9 mouse cellular contexts compared by ENCODE assay signal in genomic region chr1:172532551-172532950, GRCm38 (mm10). TPM values are rescaled to one million over a fixed set of nuclear protein-coding genes. Genes with fewer than 3 reads are reported as not detected.
DNase-seq lines count a peak whose midpoint lies in the region; ATAC-seq and TF ChIP-seq lines count a peak whose summit lies in the region.
"Had no signal": no experiment of that assay in that cellular context is flagged by ENCODE, and none has a peak within 500 bp of the region (broad histone marks: within the 10 kb centered on the region; RNA-seq: fewer than 3 reads in every experiment).

No protein-coding gene starts in this region.

- peak; percentile 67 for ATAC-seq in forebrain, embryonic 15.5 days (replicated peaks)
- peak; percentile 78 for ATAC-seq in midbrain, embryonic 15.5 days (replicated peaks)

- H3K4me3 ChIP-seq in ES-E14 (ENCODE audit: insufficient read depth in 1 of 2, low read depth in 1 of 2, low read length in 2 of 2, poor library complexity in 1 of 2, severe bottlenecking in 1 of 2), result peak overlapping the region; percentile 3 to 46; a peak in 3 of 4 replicates
- H3K4me3 ChIP-seq in forebrain, embryonic 15.5 days, result peak overlapping the region; percentile 20
- H3K4me3 ChIP-seq in midbrain, embryonic 15.5 days, result peak overlapping the region; percentile 17

- TF ChIP-seq POLR2A in brain, embryonic 14.5 days (IDR thresholded peaks at IDR 0.05; ENCODE audit: borderline replicate concordance, extremely low read depth, insufficient read depth, insufficient read length, poor library complexity, severe bottlenecking), result no peak

- no peak overlapping the region for H3K27ac ChIP-seq in ES-E14 (ENCODE audit: insufficient read depth, low read depth, low read length, poor library complexity, severe bottlenecking)
- no peak overlapping the region for H3K27ac ChIP-seq in forebrain, embryonic 15.5 days (replicated peaks)
- H3K27ac ChIP-seq in midbrain, embryonic 15.5 days, result no peak overlapping the region
- H3K27ac ChIP-seq: liver, embryonic 14.5 days had no signal

- H3K4me2 ChIP-seq in forebrain, embryonic 15.5 days (replicated peaks), result peak overlapping the region; percentile 35
- H3K4me2 ChIP-seq in midbrain, embryonic 15.5 days, result peak overlapping the region; percentile 40

- no peaks in the 10 kb centered on the region for H3K36me3 ChIP-seq in ES-E14 (ENCODE audit: control insufficient read depth, insufficient read depth, low read length, poor library complexity, severe bottlenecking)
- no peaks in the 10 kb centered on the region for H3K36me3 ChIP-seq in forebrain, embryonic 15.5 days
- no peaks in the 10 kb centered on the region for H3K36me3 ChIP-seq in midbrain, embryonic 15.5 days (replicated peaks)

- no peaks in the 10 kb centered on the region for H3K9me3 ChIP-seq in ES-E14 (ENCODE audit: control insufficient read depth, insufficient read depth, low read depth, low read length)
- no peaks in the 10 kb centered on the region for H3K9me3 ChIP-seq in forebrain, embryonic 15.5 days
- H3K9me3 ChIP-seq in midbrain, embryonic 15.5 days, result no peaks in the 10 kb centered on the region

- no peak for TF ChIP-seq CTCF in brain, embryonic 14.5 days (IDR thresholded peaks at IDR 0.05; ENCODE audit: borderline replicate concordance, extremely low read depth, insufficient read depth, insufficient read length)

- H3K9ac ChIP-seq in ES-E14 (ENCODE audit: insufficient read depth, low read depth, low read length, poor library complexity, severe bottlenecking), result no peak overlapping the region
- no peak overlapping the region for H3K9ac ChIP-seq in forebrain, embryonic 15.5 days (replicated peaks)
- no peak overlapping the region for H3K9ac ChIP-seq in midbrain, embryonic 15.5 days
- H3K9ac ChIP-seq: liver, embryonic 14.5 days had no signal

- DNase-seq in ES-E14 (ENCODE audit: low read depth, low spot score), result no peak
- DNase-seq in brain, embryonic 14.5 days (ENCODE audit: low read depth), result peak; percentile 76
- DNase-seq in kidney, postnatal 25 days, result peak; percentile 55 to 79
- no peak for DNase-seq in spleen, postnatal 10 days (ENCODE audit: low spot score in 2 of 2)
- DNase-seq in right cerebral cortex, adult 18-20 months, result no peak
- no peak for DNase-seq in right cerebral cortex, postnatal 14 days

- H3K4me1 ChIP-seq in ES-E14 (ENCODE audit: control insufficient read depth in 2 of 2, insufficient read depth in 2 of 2, low read length in 2 of 2, poor library complexity in 1 of 2), result peaks cover 5 to 8% of the 10 kb centered on the region in 2 experiments; a peak in 3 of 4 replicates
- H3K4me1 ChIP-seq in forebrain, embryonic 15.5 days, result 0 out of 2 replicates have a peak, but pooled peaks cover 13% of the 10 kb centered on the region
- peaks cover 15% of the 10 kb centered on the region for H3K4me1 ChIP-seq in midbrain, embryonic 15.5 days

- H3K27me3 ChIP-seq in forebrain, embryonic 15.5 days, result peaks cover 3% of the 10 kb centered on the region; the same call in 1 of the 2 replicates
- H3K27me3 ChIP-seq in midbrain, embryonic 15.5 days (replicated peaks), result no peaks in the 10 kb centered on the region; the same call in 1 of the 2 replicates

- WGBS in forebrain, embryonic 15.5 days, result 1% methylated on average over 12 of the region's 13 CpGs
- 2% methylated on average over 13 of the region's 13 CpGs for WGBS in midbrain, embryonic 15.5 days

- in situ Hi-C loops in ES-E14 (cut with MboI; ENCODE audit: low sequenced_read_pairs in 2 of 2, unreplicated experiment in 2 of 2), result no loop called here

TF ChIP-seq in ES-E14, 5 proteins besides CTCF, POLR2A, EP300 and RAD21:
- TF ChIP-seq CHD2 (IDR thresholded peaks at IDR 0.05; ENCODE audit: low read depth, low read length), result no peak
- TF ChIP-seq ZNF384 (IDR thresholded peaks at IDR 0.05; ENCODE audit: low read depth, low read length), result no peak
- no peak for TF ChIP-seq HCFC1 (IDR thresholded peaks at IDR 0.05; ENCODE audit: borderline replicate concordance, insufficient read depth, low read length)
- TF ChIP-seq ZC3H11A (IDR thresholded peaks at IDR 0.05; ENCODE audit: borderline replicate concordance, low read depth, low read length), result no peak
- no peak for TF ChIP-seq MAFK (IDR thresholded peaks at IDR 0.05; ENCODE audit: insufficient read depth, low read depth, low read length)

RNA-seq across cellular contexts. Expression of gene Cfap45, which starts 11.9 kb away (rescaled TPM):
- 0.67 and 1.2 TPM in 2 replicates for total RNA-seq in ES-E14 (2012; rRNA removed)
- polyA plus RNA-seq in brain, embryonic 14.5 days (2012; rRNA removed), result 1.8 and 2.8 TPM in 2 replicates
- polyA plus RNA-seq in forebrain, embryonic 15.5 days (2015; fragmentation: Nextera tagmentation; extraction: Ambion mirVana), result 1.9 and 3.1 TPM in 2 replicates
- 3.7 and 4.2 TPM in 2 replicates for polyA plus RNA-seq in midbrain, embryonic 15.5 days (2015; fragmentation: Nextera tagmentation; extraction: Ambion mirVana)

RNA-seq across cellular contexts. Expression of gene Vsig8, which starts 23.2 kb away (rescaled TPM):
- 0.09 and 0.26 TPM in 2 replicates for total RNA-seq in ES-E14 (2012; rRNA removed)
- polyA plus RNA-seq in brain, embryonic 14.5 days (2012; rRNA removed), result 0.19 and 0.21 TPM in 2 replicates
- polyA plus RNA-seq in forebrain, embryonic 15.5 days (2015; fragmentation: Nextera tagmentation; extraction: Ambion mirVana), result 0.14 and 0.20 TPM in 2 replicates
- 0.32 and 0.37 TPM in 2 replicates for polyA plus RNA-seq in midbrain, embryonic 15.5 days (2015; fragmentation: Nextera tagmentation; extraction: Ambion mirVana)
- polyA plus RNA-seq: liver, embryonic 14.5 days had no signal

RNA-seq across cellular contexts. Expression of gene Tagln2, which starts 32.7 kb away (rescaled TPM):
- 112 and 131 TPM in 2 replicates for total RNA-seq in ES-E14 (2012; rRNA removed)
- 37.3 and 44.7 TPM in 2 replicates for polyA plus RNA-seq in brain, embryonic 14.5 days (2012; rRNA removed)
- polyA plus RNA-seq in forebrain, embryonic 15.5 days (2015; fragmentation: Nextera tagmentation; extraction: Ambion mirVana), result 46.6 and 52.7 TPM in 2 replicates
- polyA plus RNA-seq in midbrain, embryonic 15.5 days (2015; fragmentation: Nextera tagmentation; extraction: Ambion mirVana), result 57.2 and 58.7 TPM in 2 replicates

RNA-seq across cellular contexts. Expression of gene Igsf9, which starts 51.0 kb away (rescaled TPM):
- 45.6 and 80.3 TPM in 2 replicates for total RNA-seq in ES-E14 (2012; rRNA removed)
- 129 and 161 TPM in 2 replicates for polyA plus RNA-seq in brain, embryonic 14.5 days (2012; rRNA removed)
- 74.0 and 78.3 TPM in 2 replicates for polyA plus RNA-seq in forebrain, embryonic 15.5 days (2015; fragmentation: Nextera tagmentation; extraction: Ambion mirVana)
- polyA plus RNA-seq in midbrain, embryonic 15.5 days (2015; fragmentation: Nextera tagmentation; extraction: Ambion mirVana), result 80.6 and 83.2 TPM in 2 replicates

RNA-seq across cellular contexts. Expression of gene Slamf9, which starts 57.4 kb away (rescaled TPM):
- total RNA-seq in ES-E14 (2012; rRNA removed), result 1.6 and 2.7 TPM in 2 replicates
- polyA plus RNA-seq in brain, embryonic 14.5 days (2012; rRNA removed), result 0.16 and 0.18 TPM in 2 replicates
- not detected in 2 replicates for polyA plus RNA-seq in forebrain, embryonic 15.5 days (2015; fragmentation: Nextera tagmentation; extraction: Ambion mirVana)
- polyA plus RNA-seq in midbrain, embryonic 15.5 days (2015; fragmentation: Nextera tagmentation; extraction: Ambion mirVana), result 0.13 and 0.47 TPM in 2 replicates

Comparison
In these comparisons a context has a peak if more than half of its experiments do, and no peak if none do; other contexts are left out.
1. DNase-seq: peak in brain, embryonic 14.5 days (single experiment) and kidney, postnatal 25 days (2 of 2); none in ES-E14 (single experiment), spleen, postnatal 10 days (0 of 2), right cerebral cortex, adult 18-20 months (single experiment) and right cerebral cortex, postnatal 14 days (single experiment).
2. Peak in every context shown above with its lines, with median percentiles within 50 percentile points of each other: H3K4me3 ChIP-seq.